Mouse (Mus musculus): ENCODE measurements around the gene Vash1. TPM values are rescaled to one million over a fixed set of nuclear protein-coding genes. Genes with fewer than 3 reads are reported as not detected.

Gene Vash1
- polyA plus RNA-seq, 1 experiment from 2014 or later = 6.4 TPM

DNA sequence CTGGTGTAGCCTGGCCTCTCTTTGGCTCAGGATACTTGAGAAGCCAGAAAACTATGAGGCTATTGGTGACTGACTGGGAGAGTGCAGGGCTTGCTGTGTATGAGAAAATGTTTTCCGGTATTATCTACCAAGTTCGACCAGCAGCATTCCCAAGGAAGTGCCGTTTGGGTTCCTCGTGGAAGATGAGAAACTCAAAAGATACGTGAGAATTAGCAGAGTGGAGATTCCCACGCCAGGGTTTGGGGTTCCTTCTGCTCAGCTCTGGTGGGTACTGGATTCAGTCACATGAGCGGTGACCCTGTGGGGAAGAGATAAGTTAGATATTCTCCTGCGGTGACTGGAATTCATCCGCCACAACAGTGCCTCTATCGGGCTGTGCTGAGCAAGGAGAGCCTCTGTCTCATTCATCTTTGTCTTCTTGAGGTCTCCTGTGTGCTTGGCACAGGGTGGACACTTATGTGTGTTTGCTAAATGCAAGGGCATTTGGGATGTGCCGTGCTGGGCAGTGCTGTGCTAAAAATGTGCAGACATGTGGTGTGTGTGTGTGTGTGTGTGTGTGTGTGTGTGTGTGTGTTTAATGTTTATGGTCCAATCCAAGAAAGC lies 2.2 kb downstream of the Vash1 start:
- Histone ChIP-seq H3K27ac (no peak overlapping the region), H3K27me3 (ENCODE audit: insufficient read depth, low read length) (no peaks in the 10 kb centered on the region), H3K9ac (ENCODE audit: low read depth, low read length) (no peak overlapping the region), H3K4me2 (ENCODE audit: low read length) (peak overlapping the region; percentile 100), H3K4me3 (replicated peaks; ENCODE audit: low read depth, low read length) (peak overlapping the region; percentile 70; the same call in 1 of the 2 replicates), H3K36me3 (ENCODE audit: insufficient read depth, low read length) (no peaks in the 10 kb centered on the region), H3K4me1 (replicated peaks; ENCODE audit: insufficient read depth, low read length) (peaks cover 13% of the 10 kb centered on the region; the same call in 1 of the 2 replicates), H3K9me3 (replicated peaks; ENCODE audit: low read length) (no peaks in the 10 kb centered on the region)
- 44% methylated on average over 11 of the region's 11 CpGs for WGBS
- TF ChIP-seq CTCF (IDR thresholded peaks at IDR 0.05; ENCODE audit: low read depth) = no peak; the same call in 1 of the 2 replicates
- ATAC-seq (replicated peaks; ENCODE audit: low FRiP score, low read depth) (no peak), DNase-seq (ENCODE audit: low spot score) (no peak)

DNA sequence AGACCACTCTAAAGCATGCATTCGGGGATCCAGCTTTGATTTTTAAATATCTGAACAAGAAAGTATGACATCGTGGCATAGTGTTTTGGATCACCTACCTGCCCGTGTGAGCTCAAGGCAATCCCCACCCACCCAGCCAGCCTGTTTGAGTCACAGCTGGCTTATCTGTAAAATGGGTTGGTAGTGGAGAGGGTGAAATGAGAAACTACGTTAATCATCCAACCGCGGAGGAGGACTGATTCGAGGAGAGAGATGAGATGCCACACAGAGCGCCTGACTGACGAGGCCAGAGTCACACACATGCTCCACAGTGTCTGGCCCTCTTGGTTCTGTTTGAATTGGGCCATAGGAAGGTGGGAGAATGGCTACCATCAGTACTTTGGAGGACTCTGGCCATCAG lies 3.1 kb downstream of the Vash1 start:
- no peak overlapping the region for H3K9ac ChIP-seq (ENCODE audit: low read depth, low read length)
- peaks cover 13% of the 10 kb centered on the region; the same call in 1 of the 2 replicates for H3K4me1 ChIP-seq (replicated peaks; ENCODE audit: insufficient read depth, low read length)
- H3K27me3 ChIP-seq (ENCODE audit: insufficient read depth, low read length) = no peaks in the 10 kb centered on the region
- H3K27ac ChIP-seq = no peak overlapping the region
- H3K36me3 ChIP-seq (ENCODE audit: insufficient read depth, low read length) = no peaks in the 10 kb centered on the region
- H3K4me2 ChIP-seq (ENCODE audit: low read length) = no peak overlapping the region
- TF ChIP-seq CTCF (IDR thresholded peaks at IDR 0.05; ENCODE audit: low read depth) = no peak
- DNase-seq (ENCODE audit: low spot score) (no peak), ATAC-seq (replicated peaks; ENCODE audit: low FRiP score, low read depth) (no peak)
- WGBS = 83% methylated on average over 9 of the region's 9 CpGs
- H3K4me3 ChIP-seq (replicated peaks; ENCODE audit: low read depth, low read length) = no peak overlapping the region
- no peaks in the 10 kb centered on the region for H3K9me3 ChIP-seq (replicated peaks; ENCODE audit: low read length)

DNA sequence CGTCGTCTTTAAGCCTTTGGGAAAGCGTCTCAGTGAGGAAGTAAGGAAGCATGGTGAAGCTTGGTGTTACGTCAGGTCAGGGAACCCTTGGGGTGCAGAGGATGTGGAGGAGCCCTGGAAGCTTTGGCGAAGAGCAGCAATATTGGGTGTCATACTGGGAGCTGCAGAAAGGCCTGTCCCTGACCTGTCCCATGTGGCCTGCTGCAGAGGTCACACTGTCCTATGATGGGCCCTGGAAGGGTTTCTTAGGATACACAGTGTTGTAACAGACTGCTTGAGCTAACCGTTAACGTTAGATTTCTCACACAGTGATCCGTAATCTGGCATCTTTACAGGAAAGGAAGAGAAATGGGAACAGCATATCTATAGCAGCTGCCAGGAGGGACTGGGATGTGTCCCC lies 3.7 kb downstream of the Vash1 start:
- Histone ChIP-seq H3K4me1 (replicated peaks; ENCODE audit: insufficient read depth, low read length) (peaks cover 13% of the 10 kb centered on the region; the same call in 1 of the 2 replicates), H3K27ac (no peak overlapping the region), H3K36me3 (ENCODE audit: insufficient read depth, low read length) (no peaks in the 10 kb centered on the region), H3K4me3 (replicated peaks; ENCODE audit: low read depth, low read length) (no peak overlapping the region), H3K9me3 (replicated peaks; ENCODE audit: low read length) (no peaks in the 10 kb centered on the region), H3K27me3 (ENCODE audit: insufficient read depth, low read length) (no peaks in the 10 kb centered on the region), H3K4me2 (ENCODE audit: low read length) (no peak overlapping the region), H3K9ac (ENCODE audit: low read depth, low read length) (no peak overlapping the region)
- no peak for ATAC-seq (replicated peaks; ENCODE audit: low FRiP score, low read depth)
- WGBS = 68% methylated on average over 8 of the region's 8 CpGs
- no peak for DNase-seq (ENCODE audit: low spot score)
- no peak for TF ChIP-seq CTCF (IDR thresholded peaks at IDR 0.05; ENCODE audit: low read depth)

DNA sequence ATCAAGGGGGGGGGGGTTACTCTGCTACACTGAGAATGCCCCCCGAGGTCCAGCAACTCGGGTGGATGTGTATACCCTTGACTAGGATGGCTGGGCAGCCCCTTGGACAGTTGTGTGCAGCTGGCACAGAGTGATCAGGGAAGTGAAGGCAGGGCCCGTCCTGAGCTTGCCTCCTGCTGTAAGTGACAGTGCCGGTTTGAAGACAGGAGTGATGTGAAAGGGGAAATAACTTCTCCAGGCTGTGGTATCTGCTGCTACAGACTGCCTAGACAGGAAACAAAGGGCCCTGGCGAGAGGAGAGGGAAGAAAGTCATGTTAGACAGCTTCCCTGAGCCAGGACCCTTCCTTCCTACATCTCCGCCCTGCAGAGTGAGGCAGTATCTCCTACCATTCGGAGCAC lies 5.2 kb downstream of the Vash1 start:
- ATAC-seq (replicated peaks; ENCODE audit: low FRiP score, low read depth) (no peak), DNase-seq (ENCODE audit: low spot score) (no peak)
- TF ChIP-seq CTCF (IDR thresholded peaks at IDR 0.05; ENCODE audit: low read depth) = no peak
- Histone ChIP-seq H3K36me3 (ENCODE audit: insufficient read depth, low read length) (no peaks in the 10 kb centered on the region), H3K27ac (no peak overlapping the region), H3K4me2 (ENCODE audit: low read length) (no peak overlapping the region), H3K4me3 (replicated peaks; ENCODE audit: low read depth, low read length) (no peak overlapping the region), H3K9me3 (replicated peaks; ENCODE audit: low read length) (no peaks in the 10 kb centered on the region), H3K27me3 (ENCODE audit: insufficient read depth, low read length) (no peaks in the 10 kb centered on the region), H3K9ac (ENCODE audit: low read depth, low read length) (no peak overlapping the region), H3K4me1 (replicated peaks; ENCODE audit: insufficient read depth, low read length) (peaks cover 13% of the 10 kb centered on the region; the same call in 1 of the 2 replicates)
- 72% methylated on average over 7 of the region's 7 CpGs for WGBS

DNA sequence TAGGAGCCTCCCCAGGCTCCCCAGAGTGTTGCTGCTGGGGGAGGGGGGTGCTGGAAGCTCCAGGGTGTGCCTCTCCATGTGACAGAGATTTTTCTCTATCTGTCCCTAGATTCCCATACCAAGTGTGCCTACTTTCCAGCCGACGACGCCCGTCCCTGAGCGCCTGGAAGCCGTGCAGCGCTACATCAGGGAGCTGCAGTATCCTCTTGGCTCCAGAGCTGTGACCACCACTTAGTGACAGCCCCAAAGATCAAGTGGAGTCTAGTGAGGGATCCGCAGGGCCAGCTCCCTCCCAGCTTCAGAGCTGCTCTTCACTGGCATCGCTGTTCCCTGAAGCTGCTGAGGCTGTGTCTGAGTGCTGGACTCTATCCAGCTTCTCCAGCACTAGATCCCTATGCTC lies 6.8 kb downstream of the Vash1 start:
- Histone ChIP-seq H3K27me3 (ENCODE audit: insufficient read depth, low read length) (no peaks in the 10 kb centered on the region), H3K4me2 (ENCODE audit: low read length) (no peak overlapping the region), H3K9me3 (replicated peaks; ENCODE audit: low read length) (no peaks in the 10 kb centered on the region), H3K4me1 (replicated peaks; ENCODE audit: insufficient read depth, low read length) (0 out of 2 replicates have a peak, but pooled peaks cover under 1% of the 10 kb centered on the region), H3K36me3 (ENCODE audit: insufficient read depth, low read length) (no peaks in the 10 kb centered on the region), H3K27ac (no peak overlapping the region), H3K4me3 (replicated peaks; ENCODE audit: low read depth, low read length) (no peak overlapping the region), H3K9ac (ENCODE audit: low read depth, low read length) (no peak overlapping the region)
- no peak for TF ChIP-seq CTCF (IDR thresholded peaks at IDR 0.05; ENCODE audit: low read depth)
- ATAC-seq (replicated peaks; ENCODE audit: low FRiP score, low read depth) (no peak), DNase-seq (ENCODE audit: low spot score) (no peak)
- WGBS = 79% methylated on average over 9 of the region's 9 CpGs

DNA sequence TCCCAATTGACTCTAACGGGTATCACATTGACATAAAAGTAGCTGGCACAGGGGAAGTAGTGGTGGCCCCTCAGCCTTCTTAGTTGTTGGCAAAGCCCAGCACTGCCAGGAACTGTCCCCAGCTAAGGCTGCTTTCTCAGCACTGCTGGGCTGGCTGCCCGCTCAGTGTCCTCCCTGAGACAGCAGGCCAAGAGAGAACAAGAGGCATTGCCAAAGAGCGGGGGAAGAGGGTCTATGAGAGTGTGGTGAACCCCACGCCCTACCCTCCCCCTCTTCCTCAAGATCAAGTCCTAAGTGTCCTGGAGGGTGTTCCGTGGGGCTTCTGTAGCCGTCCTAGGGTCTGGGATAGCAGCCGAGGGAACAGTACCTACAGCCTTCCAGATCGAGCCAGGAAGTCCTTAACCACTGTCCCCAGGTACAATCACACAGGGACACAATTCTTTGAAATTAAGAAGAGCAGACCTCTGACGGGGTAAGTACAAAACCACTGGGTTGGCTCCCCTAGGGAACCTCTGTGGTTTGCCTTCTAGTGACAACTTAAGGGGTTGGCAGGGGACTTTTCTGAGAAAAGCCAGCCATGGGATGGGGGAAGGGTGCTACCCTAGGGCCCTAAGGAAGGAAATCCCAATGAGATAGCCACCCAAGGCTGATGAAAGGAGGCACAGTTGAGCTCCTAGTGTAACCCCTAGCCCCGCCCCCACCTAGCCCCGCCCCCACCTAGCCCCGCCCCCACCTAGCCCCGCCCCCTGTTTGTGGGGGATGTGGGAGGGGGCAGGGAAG lies 8.2 kb downstream of the Vash1 start:
- ATAC-seq (replicated peaks; ENCODE audit: low FRiP score, low read depth) (no peak), DNase-seq (ENCODE audit: low spot score) (no peak)
- Histone ChIP-seq H3K27ac (no peak overlapping the region), H3K4me2 (ENCODE audit: low read length) (no peak overlapping the region), H3K27me3 (ENCODE audit: insufficient read depth, low read length) (no peaks in the 10 kb centered on the region), H3K4me3 (replicated peaks; ENCODE audit: low read depth, low read length) (no peak overlapping the region), H3K9ac (ENCODE audit: low read depth, low read length) (no peak overlapping the region), H3K9me3 (replicated peaks; ENCODE audit: low read length) (no peaks in the 10 kb centered on the region), H3K4me1 (replicated peaks; ENCODE audit: insufficient read depth, low read length) (no peaks in the 10 kb centered on the region), H3K36me3 (ENCODE audit: insufficient read depth, low read length) (no peaks in the 10 kb centered on the region)
- TF ChIP-seq CTCF (IDR thresholded peaks at IDR 0.05; ENCODE audit: low read depth) = no peak
- 68% methylated on average over 12 of the region's 13 CpGs for WGBS

Measured in kidney, postnatal 0 days (tissue).